Mouse (Mus musculus): Measurements from ENCODE around the gene Osbpl10.
"Not testable (repeated sequence)": the region's sequence is repeated elsewhere in the genome, so short reads cannot be mapped to it uniquely, and the experiment has no call there.

Gene Osbpl10

DNA sequence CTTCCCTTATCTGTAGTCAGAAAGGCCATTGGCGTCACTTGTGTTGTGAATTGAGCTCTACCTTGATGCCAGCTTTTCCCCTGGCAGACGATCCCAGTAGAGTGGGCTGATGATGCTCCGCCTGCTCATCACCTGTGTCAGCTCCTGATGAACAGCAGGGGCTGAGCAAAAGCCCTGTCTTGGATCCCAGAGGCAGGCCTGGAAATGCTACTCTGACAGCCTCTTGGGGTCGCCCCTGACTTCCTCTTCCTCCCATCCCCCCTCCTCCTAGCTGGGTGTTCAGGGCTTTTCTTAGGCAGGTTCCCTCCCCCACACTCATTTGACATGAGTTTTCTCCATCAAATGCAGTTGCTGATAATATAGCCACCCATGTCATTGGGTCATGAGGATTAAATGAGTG is 250.8 kb downstream of the Osbpl10 start:
- no peak for DNase-seq

DNA sequence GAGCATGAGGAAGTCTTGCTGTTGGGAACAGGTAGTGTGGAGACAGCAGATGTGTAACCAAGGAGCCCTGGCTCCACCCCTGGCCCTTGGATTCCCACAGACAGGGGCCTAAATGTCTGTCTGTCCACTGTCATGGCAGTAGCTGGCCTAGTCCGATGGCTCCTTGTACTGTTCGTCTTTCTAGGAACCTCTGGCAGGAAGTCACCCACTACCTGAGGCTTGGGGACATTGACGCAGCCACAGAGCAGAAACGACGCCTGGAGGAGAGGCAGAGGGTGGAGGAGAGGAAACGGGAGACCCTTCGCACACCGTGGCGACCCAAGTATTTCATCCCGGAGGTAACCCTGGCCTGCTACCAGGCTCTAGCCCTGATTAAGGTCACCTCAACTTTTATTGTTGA is 251.3 kb downstream of the Osbpl10 start:
- DNase-seq = no peak

DNA sequence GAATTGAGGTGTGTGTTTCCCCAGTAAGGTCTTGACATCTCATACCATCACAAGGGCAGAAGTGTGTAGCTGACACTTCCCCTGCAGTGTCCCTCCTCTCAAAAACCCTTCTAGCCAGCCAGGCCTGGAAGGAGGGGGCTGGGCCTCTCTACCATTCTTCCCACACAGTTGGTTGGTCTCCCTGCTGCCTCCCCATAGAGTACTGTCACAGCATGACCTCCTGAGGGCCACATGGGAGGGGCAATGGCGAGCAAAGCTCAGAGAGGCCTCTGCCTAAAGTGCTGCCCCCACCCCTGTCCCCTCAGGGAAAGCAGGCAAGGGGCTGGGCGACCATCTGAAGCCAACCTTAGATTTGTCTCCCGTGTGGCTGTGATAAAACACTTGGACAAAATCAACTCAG is 251.8 kb downstream of the Osbpl10 start:
- DNase-seq = no peak

DNA sequence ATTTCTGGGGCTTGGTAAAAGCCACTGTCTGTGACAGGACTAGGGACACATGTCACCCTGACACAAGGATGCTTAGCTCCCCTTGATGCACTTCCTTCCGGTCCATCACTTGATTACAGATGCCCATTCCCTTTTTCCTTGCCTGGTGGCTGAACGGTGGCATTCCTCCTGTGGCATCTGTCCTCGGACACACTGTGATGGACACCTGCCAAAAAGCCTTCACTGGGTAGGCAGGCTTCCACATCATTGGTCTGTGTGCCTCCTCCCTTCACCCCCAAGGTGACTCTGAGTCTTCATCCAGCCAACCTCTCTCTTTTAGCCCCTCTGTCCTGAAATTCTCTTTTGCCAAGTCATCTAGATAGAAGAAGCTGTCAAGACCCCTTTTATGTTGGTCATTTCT is 253.1 kb downstream of the Osbpl10 start:
- peak; percentile 52 to 55 for DNase-seq

DNA sequence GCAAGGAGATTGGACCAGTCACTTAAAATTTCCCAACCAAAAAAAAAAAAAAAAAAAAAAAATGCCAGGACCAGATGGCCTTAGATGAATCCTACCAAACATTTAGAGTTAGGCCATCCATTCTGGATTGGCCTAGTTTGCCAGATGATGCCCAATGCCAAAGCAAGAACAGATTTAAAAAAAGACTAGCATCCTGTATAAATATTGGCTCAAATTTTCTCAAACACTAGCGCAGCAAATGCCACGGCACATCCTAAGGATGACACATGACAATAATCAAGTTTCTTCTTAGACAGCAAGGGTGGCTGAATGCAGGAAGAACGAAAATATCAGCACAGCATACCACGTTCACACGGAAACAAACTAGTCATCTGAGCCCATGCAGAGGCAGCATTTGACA is 255.4 kb downstream of the Osbpl10 start:
- DNase-seq = no peak

DNA sequence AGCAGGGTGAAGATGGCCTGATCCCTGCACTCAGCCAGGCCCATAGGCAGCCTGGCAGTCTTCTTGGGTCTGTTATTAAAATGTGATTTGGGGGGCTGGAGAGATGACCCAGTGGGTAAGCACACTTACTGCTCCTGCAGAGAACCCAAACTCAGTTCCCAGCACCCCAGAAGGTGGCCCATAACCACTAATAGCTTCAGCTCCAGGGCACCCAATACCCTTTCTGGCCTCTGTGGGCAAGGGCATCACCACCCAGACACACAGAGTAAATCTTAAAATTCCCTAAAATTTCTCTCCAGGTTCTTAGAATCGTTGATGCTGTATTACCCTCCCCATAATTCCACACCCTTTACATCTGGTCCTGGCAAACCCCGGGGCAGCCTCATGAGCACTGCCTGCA is 256.2 kb downstream of the Osbpl10 start:
- no peak for DNase-seq

DNA sequence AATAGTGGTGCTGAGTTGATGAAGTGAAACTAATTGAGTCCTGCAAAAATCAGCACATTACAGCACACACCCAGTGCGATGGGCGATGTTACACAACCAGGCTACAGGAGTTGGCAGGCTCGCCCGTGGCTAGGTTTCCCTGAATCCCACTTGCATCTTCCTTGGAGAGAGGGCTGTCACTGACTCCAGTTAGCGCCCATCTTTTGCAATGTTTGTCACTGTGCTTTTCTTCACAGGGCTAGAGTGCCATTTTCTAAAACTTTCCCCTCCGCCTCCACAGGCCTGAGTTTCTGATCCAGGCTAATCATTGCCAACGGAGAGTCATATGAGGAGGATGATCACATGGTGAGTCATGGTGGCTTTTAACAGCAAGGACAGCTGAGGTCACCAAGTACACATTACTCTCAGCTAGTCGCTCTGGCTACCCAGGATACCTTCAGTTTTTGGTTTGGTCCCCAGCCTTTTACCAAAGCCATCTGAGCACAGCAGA is 258.0 kb downstream of the Osbpl10 start:
- no peak for DNase-seq

DNA sequence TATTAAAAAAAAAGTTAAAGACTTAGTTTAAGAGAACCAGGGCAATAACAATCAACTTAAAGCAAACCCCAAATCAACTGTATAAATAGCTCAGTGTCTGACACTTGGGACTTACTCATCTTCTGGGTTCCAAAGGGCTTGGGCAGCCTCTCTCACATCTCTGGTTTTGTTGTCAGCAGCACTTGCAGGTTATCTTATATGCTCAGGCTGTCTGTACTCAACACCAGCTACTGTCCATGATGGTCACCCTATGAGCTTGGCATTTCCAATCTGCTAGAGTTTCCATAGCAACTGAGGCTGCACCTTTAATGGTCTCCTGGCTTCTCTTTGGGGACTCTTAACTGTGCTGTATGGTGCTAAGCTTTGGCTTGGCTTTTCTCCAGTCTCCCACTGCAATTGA is 259.6 kb downstream of the Osbpl10 start:
- DNase-seq = no peak

DNA sequence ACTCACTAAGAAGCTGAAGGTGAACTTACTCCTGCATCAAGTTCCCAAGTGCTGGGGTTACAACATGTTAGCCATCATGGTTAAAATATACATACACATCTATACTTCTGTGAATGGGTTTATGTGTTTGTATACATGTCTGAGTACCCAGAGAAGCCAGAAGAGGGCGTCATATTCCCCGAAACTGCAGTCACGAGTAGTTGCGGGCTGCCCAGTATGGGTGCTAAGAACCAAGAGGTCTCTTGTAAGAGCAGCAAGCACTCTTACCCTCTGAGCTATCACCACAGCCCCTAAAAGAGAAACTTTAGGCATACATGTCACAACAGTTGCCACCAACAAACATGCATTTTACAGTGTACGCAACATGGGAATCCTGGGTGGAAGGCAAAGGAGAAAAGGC is 261.5 kb downstream of the Osbpl10 start:
- DNase-seq = no peak

DNA sequence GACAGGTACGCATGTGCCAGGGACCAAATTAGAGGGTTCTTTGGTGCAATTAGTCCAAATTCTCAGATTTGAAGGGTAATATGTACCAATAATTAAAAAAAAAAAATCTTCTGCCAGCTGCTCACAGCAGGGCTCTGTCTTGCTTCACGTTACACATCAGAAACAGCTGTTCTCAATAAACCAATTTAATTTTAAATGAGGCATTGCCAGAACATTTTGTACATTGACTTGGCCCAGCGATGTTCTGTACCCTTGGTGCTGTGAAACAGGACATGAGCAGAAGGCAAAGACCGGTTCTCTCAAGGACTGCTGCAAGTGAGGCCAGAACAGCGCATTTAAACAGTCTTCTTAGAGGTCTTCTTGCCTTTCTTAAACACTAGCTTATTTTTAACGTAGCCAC is 265.3 kb downstream of the Osbpl10 start:
- no peak for DNase-seq

DNA sequence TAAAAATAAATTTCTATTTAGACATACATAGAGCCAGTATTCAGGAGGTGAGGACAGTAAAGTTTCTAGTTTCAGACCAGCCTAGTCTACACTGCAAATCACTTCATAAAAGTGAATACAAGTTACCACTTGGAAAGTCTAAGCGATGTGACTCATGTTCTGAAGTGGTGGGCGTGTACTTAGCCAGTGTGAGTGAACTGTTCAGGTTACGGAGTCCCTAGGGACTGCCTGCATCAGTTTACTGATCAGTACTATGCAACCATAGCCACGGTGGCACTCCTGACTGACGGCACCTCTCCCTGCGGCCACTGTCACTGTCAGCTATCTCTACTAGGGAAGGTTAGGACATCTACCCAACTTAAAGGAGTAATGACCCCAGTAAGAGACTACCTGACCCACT is 266.7 kb downstream of the Osbpl10 start:
- DNase-seq = no peak

DNA sequence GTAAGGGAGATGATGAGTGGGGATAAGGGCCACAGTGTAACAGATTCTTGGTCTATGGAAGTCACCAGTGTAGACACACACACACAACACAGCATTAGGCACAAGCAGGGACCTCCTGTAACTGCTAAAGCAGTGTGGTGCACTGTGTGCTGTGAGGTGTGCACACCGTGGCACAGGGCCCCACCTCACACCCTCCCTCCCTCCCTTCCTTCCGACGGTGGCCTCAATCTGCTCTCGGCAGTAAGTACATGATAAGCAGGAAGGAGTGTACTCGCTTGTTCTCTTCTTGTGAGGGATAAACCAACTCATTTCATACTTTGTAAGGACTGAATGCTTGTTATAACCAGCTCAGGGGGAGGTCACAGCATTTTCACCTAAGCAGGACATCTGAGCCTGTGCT is 270.8 kb downstream of the Osbpl10 start:
- DNase-seq = no peak

DNA sequence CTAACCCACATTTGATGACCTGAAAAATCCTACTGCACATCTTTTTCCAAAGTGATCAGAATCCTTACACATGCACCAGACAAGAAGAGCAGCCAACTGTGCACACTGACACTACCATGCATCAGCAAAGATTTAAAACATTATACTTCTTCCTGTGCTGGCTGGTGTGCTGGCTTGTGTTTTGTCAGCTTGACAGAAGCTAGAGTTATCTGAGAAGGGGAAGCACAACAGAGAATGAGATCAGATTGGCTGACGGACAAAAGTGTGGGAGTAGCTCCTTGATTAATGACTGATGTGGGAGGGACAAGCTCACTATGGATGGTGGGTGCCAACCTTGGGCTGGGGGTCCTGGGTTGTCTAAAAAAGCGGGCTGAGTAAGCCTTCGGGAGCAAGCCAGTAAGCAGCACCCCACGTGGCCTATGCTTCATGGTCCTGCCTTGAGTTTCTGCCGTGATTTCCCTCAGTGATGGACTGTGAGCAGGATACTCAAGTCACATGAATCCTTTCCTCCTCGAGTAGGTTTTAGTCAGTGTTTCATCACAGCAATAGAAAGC is 279.4 kb downstream of the Osbpl10 start:
- DNase-seq = no peak

DNA sequence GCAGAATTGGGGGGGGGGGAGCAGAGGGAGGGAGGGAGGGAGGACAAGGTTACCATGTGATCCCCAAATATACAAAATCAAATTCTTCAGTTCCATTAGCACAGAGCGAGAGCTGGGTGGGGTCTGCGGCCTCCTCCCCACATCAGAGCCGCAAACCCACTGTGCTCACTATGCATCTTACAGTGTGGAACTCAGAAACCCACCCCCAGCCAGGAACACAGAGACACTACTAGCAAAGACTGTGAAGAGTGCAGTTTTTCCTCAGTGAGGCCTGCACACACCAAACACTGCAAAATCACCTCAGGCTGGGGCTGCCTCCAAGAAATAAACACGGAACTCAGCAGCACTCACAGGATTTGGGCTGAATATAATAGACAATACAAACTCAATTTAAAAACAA is 281.5 kb downstream of the Osbpl10 start:
- DNase-seq = no peak

DNA sequence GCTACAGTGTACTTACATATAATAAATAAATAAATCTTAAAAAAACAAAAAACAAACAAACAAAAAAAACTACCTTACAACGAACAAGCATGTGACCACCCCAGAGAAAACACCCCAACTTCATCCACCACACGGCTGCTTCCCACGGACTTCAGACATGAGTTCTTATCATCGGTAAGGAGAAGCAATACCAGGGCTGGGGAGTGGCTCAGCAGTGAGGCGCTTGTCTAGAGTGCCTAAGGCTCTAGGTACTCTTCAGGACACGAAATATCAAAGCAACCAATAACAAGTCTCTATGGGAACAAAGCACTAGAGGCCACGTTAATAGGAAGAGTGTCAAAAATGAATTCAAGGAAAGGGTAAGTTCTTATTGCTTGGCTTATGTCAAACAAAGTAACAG is 282.1 kb downstream of the Osbpl10 start:
- DNase-seq = no peak

DNA sequence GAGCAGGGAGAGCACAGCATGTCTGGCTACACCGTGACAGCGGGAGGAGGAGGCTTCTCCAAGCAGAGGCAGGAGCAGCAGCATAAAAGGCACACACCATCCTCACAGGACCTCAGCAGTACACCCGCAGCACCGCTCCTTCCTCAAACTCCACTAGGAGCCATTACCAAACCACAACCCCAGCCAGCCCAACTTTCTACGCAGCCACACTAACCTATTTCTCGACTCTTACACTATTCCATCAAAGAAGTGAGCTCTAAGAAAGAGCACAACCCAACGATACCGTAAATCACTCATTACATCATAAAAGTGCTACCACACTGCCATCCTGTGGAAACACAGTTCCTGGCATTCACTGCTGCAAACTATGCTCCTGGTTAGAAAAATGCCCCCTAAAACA is 283.1 kb downstream of the Osbpl10 start:
- peak; percentile 56 to 60 for DNase-seq

DNA sequence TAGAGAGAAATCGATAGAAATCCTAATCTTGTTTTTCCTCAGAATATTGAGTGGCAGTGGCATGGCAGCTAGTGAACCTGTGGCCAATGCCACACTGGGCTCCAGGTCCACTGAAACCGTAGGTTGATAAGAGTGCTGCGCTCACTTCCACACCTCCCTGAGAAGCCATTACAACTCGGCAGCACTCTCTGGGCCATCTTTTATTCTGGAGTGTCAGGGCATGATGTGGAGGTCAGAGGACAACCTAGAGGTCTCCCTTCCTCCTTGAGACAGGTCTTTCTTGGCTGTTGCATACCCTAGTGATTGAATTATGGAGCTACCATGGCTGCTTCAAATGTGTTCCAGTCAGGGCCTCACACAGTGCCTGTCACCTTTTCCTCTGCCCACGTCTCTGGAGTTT is 283.5 kb downstream of the Osbpl10 start:
- DNase-seq = no peak

DNA sequence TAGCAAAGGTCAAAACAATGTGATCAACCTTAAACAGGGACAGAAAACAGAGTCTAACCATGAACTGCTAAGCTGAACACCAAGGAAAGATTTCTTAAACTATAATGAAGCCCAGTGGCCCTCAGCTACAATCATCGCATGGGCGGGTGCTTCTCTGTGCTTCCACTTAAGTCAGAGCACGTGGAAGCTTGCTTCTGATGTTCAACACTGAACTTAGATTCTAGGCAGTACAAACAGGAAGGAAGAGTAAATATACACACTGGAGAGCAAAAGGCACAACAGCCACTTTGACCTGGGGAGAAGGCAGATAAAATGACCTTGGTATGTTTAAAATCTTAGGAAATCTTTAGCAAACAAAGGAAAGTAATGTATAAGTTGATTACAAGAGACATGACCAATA is 293.2 kb downstream of the Osbpl10 start:
- DNase-seq = no peak

DNA sequence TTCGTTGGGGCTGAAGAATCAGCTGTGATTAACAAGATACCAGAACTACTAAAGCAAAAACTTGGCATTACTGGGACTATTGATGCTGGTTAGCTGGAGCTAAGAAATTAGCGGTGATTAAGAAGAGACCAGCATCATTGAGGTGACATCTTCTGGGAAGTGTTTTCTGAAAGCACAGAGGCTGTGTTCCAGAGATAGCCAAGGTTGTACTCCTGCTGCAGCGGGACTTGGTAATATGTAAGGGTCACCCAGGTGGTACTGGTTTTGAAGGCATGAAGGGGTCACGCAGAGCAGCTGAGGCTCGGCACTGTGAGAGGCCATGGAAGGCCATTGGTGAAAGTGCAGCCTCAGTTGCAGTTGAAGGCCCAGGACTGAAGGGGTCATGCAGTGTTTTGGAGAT is 294.1 kb downstream of the Osbpl10 start:
- not testable (repeated sequence) for DNase-seq

DNA sequence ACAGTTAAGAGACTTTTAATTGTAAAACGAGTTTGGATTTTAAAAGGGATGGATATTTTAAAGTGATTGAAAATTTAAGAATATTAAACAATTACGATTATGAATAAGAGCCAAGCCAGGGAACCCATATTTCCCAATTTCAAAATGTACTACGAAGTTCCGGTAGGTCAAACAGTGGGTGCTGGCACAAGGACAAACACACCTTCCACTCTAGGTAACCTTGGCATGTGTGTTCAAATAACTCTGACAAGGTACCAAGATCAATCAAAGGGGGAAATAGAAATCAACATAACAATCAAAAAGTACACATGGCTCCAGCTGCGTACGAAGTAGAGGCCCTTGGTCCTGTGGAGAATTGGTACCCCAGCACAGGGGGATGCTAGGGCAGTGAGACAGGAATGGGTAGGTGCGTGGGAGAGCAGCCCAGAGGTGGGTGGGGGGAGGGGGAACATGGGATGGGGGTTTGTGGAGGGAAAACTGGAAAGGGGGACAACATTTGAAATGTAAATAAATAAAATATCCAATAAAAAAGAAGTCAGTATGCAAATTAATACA is 294.8 kb downstream of the Osbpl10 start:
- no peak for DNase-seq

DNA sequence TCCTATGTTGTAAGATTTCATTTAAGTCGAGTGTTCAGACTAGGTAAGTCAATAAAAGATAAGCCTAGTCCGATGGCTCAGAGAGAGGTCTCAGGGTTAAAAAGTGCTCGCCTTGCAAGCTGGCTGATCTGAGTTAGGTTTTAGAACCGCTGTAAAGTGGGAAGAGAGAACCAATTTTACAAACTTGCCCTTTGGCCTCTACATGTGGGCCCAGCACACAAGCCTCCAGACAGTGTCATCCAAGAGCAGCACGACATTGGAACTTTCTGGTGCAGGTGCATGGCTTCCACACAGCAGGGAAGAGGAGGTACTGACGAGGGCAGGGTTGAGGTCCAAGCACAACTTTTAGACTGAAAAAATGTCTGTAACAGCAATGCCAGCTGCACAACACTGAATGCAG is 296.4 kb downstream of the Osbpl10 start:
- DNase-seq = no peak

DNA sequence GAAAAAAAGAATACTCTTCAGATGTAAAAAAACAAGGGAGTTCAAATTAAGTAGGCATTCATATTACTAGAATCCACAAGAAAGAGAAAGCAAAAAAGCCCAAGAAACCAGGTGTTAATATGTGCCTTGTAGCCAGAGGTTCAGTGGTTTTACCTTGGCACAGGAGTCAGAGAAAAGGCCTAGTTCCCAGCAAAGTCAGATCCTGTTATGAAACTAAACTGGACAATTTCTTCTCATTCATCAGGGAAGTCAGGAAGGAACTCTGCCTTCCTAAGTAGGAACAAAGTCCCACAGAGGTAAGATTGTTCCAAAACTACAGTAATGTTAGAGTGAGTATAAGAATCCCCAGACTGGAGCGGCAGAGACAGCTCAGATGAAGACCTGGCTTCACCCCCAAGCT is 300.3 kb downstream of the Osbpl10 start:
- DNase-seq = no peak
